Mouse (Mus musculus): ENCODE results near the gene Sspo.

Sspo gene

GRCm38 (mm10) chr6:48437679-48438376 is 10.2 kb upstream of the Sspo start:
- DNase-seq = no peak

- DNase-seq = no peak
Measured at GRCm38 (mm10) chr6:48438475-48439125, 9.4 kb upstream of the Sspo start.

- no peak for DNase-seq
Measured at GRCm38 (mm10) chr6:48439654-48440053, 8.4 kb upstream of the Sspo start.

- DNase-seq = no peak
Measured at GRCm38 (mm10) chr6:48440306-48441014, 7.6 kb upstream of the Sspo start.

GRCm38 (mm10) chr6:48443592-48444309 is 4.3 kb upstream of the Sspo start:
- peak; percentile 91 to 92 for DNase-seq

GRCm38 (mm10) chr6:48444310-48445180 is 3.5 kb upstream of the Sspo start:
- DNase-seq = peak in 1 of 2 experiments; percentile 41

- DNase-seq = peak; percentile 30 to 55
Measured at GRCm38 (mm10) chr6:48445181-48446101, 2.6 kb upstream of the Sspo start, which contains the start of gene Zfp467. TSS of gene Zfp467 (minus strand) at chr6:48445825.

- DNase-seq = no peak
Measured at GRCm38 (mm10) chr6:48446256-48446655, 1.8 kb upstream of the Sspo start.

- no peak for DNase-seq
Measured at GRCm38 (mm10) chr6:48446896-48447295, 1.1 kb upstream of the Sspo start.

GRCm38 (mm10) chr6:48448527-48448926 is 498 bp downstream of the Sspo start:
- DNase-seq = no peak

GRCm38 (mm10) chr6:48452151-48452550 is 4.1 kb downstream of the Sspo start:
- DNase-seq = no peak

GRCm38 (mm10) chr6:48452771-48453170 is 4.7 kb downstream of the Sspo start:
- DNase-seq = no peak

- no peak for DNase-seq
Measured at GRCm38 (mm10) chr6:48464966-48465679, 17.1 kb downstream of the Sspo start.

GRCm38 (mm10) chr6:48466715-48467114 is 18.7 kb downstream of the Sspo start:
- no peak for DNase-seq

GRCm38 (mm10) chr6:48467490-48467889 is 19.5 kb downstream of the Sspo start:
- no peak for DNase-seq

- no peak for DNase-seq
Measured at GRCm38 (mm10) chr6:48470739-48471138, 22.7 kb downstream of the Sspo start.

GRCm38 (mm10) chr6:48478446-48478845 is 30.4 kb downstream of the Sspo start:
- no peak for DNase-seq

- DNase-seq = no peak
Measured at GRCm38 (mm10) chr6:48482501-48482900, 34.5 kb downstream of the Sspo start.

GRCm38 (mm10) chr6:48487747-48488725 is 40.0 kb downstream of the Sspo start:
- DNase-seq = no peak

Data from spleen, adult 18-20 months (tissue).